Mouse (Mus musculus): ENCODE measurements around the gene Rap1gap. TPM values are rescaled to one million over a fixed set of nuclear protein-coding genes. Genes with fewer than 3 reads are reported as not detected.

Gene Rap1gap
- polyA plus RNA-seq, 1 experiment from 2014 or later = 59.1 TPM

DNA sequence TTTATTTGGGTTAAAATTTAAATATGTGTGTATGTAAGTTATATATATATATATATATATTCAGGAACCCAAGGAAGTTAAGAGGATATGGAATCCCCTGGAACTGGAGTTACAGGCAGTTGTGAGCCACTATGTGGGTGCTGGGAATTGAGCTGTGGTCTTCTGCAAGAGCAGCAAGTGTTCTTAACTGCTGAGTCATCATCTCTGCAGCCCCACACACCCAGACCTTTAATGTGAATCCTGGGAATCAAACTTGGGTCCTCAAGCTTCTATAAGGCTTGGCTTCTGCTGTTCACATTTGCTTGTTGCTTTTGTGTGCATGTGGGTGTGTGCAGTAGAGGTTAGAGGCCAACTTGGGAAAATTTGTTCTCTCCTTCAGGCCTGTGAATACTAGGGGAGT is 18.3 kb upstream of the Rap1gap start:
- H3K27ac ChIP-seq = no peak overlapping the region
- H3K4me2 ChIP-seq = no peak overlapping the region
- H3K4me3 ChIP-seq (replicated peaks) = no peak overlapping the region
- H3K4me1 ChIP-seq = no peaks in the 10 kb centered on the region
- H3K27me3 ChIP-seq (replicated peaks) = no peaks in the 10 kb centered on the region
- H3K9me3 ChIP-seq = no peaks in the 10 kb centered on the region
- no peak for ATAC-seq (ENCODE audit: insufficient read depth, low FRiP score, low read depth)
- H3K9ac ChIP-seq = no peak overlapping the region
- H3K36me3 ChIP-seq = peaks cover 42% of the 10 kb centered on the region

- 83% methylated on average over 6 of the region's 6 CpGs for WGBS
- no peak overlapping the region for H3K4me2 ChIP-seq
- ATAC-seq (ENCODE audit: insufficient read depth, low FRiP score, low read depth) = no peak
- peaks cover 56% of the 10 kb centered on the region for H3K36me3 ChIP-seq
- no peaks in the 10 kb centered on the region for H3K4me1 ChIP-seq
- H3K27me3 ChIP-seq (replicated peaks) = no peaks in the 10 kb centered on the region
- H3K9ac ChIP-seq = no peak overlapping the region
- H3K27ac ChIP-seq = no peak overlapping the region
- no peak overlapping the region for H3K4me3 ChIP-seq (replicated peaks)
- no peaks in the 10 kb centered on the region for H3K9me3 ChIP-seq
Measured at GRCm38 (mm10) chr4:137647648-137648047, 16.9 kb upstream of the Rap1gap start.

- Histone ChIP-seq H3K4me3 (replicated peaks) (no peak overlapping the region), H3K9ac (no peak overlapping the region), H3K4me1 (no peaks in the 10 kb centered on the region), H3K27ac (no peak overlapping the region), H3K27me3 (replicated peaks) (no peaks in the 10 kb centered on the region), H3K4me2 (no peak overlapping the region), H3K9me3 (no peaks in the 10 kb centered on the region), H3K36me3 (peaks cover 60% of the 10 kb centered on the region)
- no peak for ATAC-seq (ENCODE audit: insufficient read depth, low FRiP score, low read depth)
- WGBS = 85% methylated on average over 9 of the region's 9 CpGs
Measured at GRCm38 (mm10) chr4:137648230-137648629, 16.3 kb upstream of the Rap1gap start.

- Histone ChIP-seq H3K4me1 (no peaks in the 10 kb centered on the region), H3K4me3 (replicated peaks) (no peak overlapping the region), H3K9me3 (no peaks in the 10 kb centered on the region), H3K9ac (no peak overlapping the region), H3K36me3 (peaks cover 59% of the 10 kb centered on the region), H3K27me3 (replicated peaks) (no peaks in the 10 kb centered on the region), H3K27ac (no peak overlapping the region), H3K4me2 (no peak overlapping the region)
- WGBS = 67% methylated on average over 5 of the region's 5 CpGs
- peak; percentile 31; the same call in 1 of the 2 replicates for ATAC-seq (ENCODE audit: insufficient read depth, low FRiP score, low read depth)
Measured at GRCm38 (mm10) chr4:137650912-137651311, 13.6 kb upstream of the Rap1gap start.

DNA sequence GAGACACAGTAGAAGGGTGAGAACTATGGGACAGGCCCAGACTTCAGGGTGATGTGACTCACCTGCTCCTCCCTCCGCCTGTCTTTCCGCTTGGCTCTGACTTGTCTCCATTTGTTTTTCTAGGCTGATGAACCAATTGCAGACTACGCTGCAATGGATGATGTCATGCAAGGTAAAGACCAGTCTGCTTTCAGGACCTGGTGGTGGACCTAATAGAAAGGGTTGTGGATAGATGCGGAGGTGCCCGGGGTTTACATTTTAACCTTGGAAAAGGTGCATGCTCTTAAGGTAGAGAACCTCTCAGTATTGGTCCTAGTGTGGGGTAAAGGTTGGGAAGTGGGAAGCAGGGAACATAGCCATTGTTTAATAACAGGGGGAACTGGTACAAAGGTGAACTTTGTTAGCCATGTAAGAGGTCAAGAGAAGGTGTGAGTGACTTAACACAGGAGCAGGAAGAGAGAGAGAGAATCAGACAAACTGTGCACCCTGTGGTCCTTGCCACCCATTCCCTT is 11.6 kb upstream of the Rap1gap start:
- H3K27me3 ChIP-seq (replicated peaks) = no peaks in the 10 kb centered on the region
- no peak for ATAC-seq (ENCODE audit: insufficient read depth, low FRiP score, low read depth)
- no peak overlapping the region for H3K4me3 ChIP-seq (replicated peaks)
- no peak overlapping the region for H3K27ac ChIP-seq
- peaks cover 62% of the 10 kb centered on the region for H3K36me3 ChIP-seq
- H3K4me2 ChIP-seq = no peak overlapping the region
- 87% methylated on average over 5 of the region's 5 CpGs for WGBS
- no peaks in the 10 kb centered on the region for H3K4me1 ChIP-seq
- H3K9me3 ChIP-seq = no peaks in the 10 kb centered on the region
- H3K9ac ChIP-seq = no peak overlapping the region

DNA sequence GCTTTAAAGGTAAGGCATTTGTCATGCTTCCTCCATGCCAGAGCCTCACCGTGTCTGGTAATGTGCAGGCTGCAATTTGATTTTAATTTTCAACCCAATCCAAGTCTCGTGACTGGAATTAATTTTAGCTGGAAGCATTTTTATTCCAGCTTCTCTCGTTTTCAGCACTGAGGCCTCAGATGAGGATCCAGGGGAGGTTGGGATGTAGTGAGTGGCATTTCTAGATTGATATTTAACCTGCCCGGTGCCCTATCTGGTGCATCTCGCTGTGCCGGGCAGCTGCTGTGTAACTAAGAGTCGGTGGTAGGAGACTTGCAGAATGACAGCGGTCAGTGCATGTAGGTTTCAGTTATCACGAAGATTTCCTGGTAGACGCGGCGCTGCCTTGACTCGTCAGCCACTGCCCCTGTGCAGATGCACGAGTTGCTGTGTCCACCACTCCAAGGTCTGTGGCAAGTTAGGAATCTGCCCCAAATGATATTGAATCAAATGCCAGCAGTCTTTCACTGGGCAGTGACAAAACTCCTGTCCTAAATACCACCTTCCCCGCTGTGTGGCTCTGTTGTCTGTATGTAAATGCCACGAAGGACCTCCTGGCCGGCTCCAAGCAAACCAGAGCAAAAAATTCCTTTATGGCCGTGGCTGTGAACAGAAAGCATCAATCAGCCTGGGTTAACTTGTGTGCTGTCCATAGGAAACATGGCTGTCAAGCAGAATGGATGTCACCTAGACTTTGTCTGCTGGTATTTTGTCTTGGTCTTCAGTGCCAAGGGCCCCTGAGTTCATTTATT is 9.1 kb upstream of the Rap1gap start:
- H3K9ac ChIP-seq = no peak overlapping the region
- no peak overlapping the region for H3K4me2 ChIP-seq
- H3K4me1 ChIP-seq = no peaks in the 10 kb centered on the region
- peaks cover 52% of the 10 kb centered on the region for H3K36me3 ChIP-seq
- ATAC-seq (ENCODE audit: insufficient read depth, low FRiP score, low read depth) = no peak
- H3K27ac ChIP-seq = no peak overlapping the region
- no peak overlapping the region for H3K4me3 ChIP-seq (replicated peaks)
- WGBS = 89% methylated on average over 18 of the region's 18 CpGs
- H3K27me3 ChIP-seq (replicated peaks) = no peaks in the 10 kb centered on the region
- no peaks in the 10 kb centered on the region for H3K9me3 ChIP-seq

DNA sequence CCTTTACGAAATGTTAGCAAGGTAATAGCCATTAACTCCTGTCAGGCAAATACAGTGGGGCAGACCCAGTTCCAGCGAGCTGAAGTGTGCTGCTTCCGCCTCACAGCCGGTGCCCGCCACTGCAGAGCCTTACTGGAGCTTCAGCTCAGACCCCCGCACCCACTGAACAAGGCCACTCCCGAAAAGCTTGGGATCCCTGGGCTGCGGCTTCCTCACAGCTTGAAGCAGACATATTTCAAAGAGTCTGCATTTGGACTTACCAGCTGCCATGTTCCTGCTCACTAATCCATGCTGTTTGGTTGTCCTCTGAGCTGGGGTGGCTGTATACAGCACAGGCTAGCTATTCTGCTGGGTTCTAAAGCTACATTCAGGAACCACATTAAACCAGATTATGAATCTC is 6.9 kb upstream of the Rap1gap start:
- Histone ChIP-seq H3K9ac (no peak overlapping the region), H3K36me3 (peaks cover 34% of the 10 kb centered on the region), H3K4me1 (no peaks in the 10 kb centered on the region), H3K9me3 (no peaks in the 10 kb centered on the region), H3K4me3 (replicated peaks) (no peak overlapping the region), H3K27me3 (replicated peaks) (no peaks in the 10 kb centered on the region), H3K27ac (no peak overlapping the region), H3K4me2 (no peak overlapping the region)
- no peak for ATAC-seq (ENCODE audit: insufficient read depth, low FRiP score, low read depth)
- WGBS = 84% methylated on average over 8 of the region's 8 CpGs

DNA sequence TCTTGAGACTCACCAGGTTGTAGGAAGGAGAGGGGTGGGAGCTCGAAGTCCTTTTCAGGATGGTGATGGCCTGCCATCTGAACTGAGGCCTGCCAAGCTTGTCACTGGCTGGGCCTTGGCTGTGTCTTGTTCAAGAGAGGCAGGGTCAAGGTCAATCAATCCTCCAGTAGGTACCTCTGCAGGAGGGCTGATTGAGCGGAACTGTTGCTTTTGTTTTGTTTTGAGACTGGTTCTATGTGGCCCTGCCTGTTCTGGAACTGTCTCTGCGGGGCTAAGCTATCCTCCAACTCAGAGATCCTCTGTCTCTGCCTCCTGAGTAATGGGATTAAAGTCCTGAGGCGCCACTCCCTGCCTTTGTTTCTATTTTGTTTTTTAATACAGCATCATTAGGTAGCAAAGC is 5.0 kb upstream of the Rap1gap start:
- 86% methylated on average over 4 of the region's 4 CpGs for WGBS
- no peak overlapping the region for H3K4me2 ChIP-seq
- H3K27ac ChIP-seq = no peak overlapping the region
- peaks cover 14% of the 10 kb centered on the region for H3K27me3 ChIP-seq (replicated peaks)
- H3K9me3 ChIP-seq = no peaks in the 10 kb centered on the region
- H3K4me1 ChIP-seq = peaks cover 5% of the 10 kb centered on the region; the same call in 1 of the 2 replicates
- H3K9ac ChIP-seq = no peak overlapping the region
- no peak overlapping the region for H3K4me3 ChIP-seq (replicated peaks)
- no peak for ATAC-seq (ENCODE audit: insufficient read depth, low FRiP score, low read depth)
- peaks cover 23% of the 10 kb centered on the region for H3K36me3 ChIP-seq

DNA sequence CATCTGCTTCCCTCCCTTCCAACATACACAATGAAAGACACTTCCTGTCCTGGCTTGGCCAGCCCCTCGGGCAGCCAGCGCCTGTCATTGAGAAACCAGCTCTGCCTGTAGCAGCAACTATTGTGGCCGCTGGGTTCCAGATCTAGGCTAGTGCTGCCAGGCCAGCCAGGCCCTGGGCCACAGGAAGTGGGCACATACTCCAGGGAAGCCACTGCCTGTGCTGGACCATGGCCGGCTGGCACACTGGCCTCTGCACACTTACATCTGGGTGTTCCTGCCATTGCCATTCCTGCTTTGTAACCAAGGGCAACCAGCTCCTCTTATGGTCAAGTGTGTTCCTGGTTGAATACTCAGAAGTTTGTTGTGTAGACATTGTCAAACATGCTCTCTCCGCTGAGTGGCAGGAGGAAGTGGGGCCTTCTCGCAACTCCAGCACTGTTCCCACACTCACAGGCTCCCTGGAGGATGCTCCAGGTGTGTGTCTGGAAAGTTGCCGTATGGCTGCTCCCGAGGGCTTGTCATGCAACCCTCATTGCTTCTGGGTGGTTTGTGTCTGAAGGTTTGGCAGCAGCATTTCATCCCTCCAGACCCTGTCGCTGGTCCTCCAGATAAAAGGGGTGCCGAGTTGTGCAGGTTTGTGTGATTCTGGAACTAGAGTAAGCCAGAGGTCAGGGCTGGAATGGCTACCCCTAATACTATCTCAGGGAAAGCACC is 4.0 kb upstream of the Rap1gap start:
- ATAC-seq (ENCODE audit: insufficient read depth, low FRiP score, low read depth) = no peak
- no peak overlapping the region for H3K27ac ChIP-seq
- 60% methylated on average over 10 of the region's 10 CpGs for WGBS

GRCm38 (mm10) chr4:137661078-137661450 is 3.5 kb upstream of the Rap1gap start:
- Histone ChIP-seq H3K36me3 (peaks cover 8% of the 10 kb centered on the region), H3K9ac (no peak overlapping the region), H3K27me3 (replicated peaks) (peaks cover 22% of the 10 kb centered on the region), H3K27ac (no peak overlapping the region), H3K9me3 (no peaks in the 10 kb centered on the region), H3K4me2 (no peak overlapping the region), H3K4me1 (peaks cover 5% of the 10 kb centered on the region; the same call in 1 of the 2 replicates), H3K4me3 (replicated peaks) (no peak overlapping the region)
- ATAC-seq (ENCODE audit: insufficient read depth, low FRiP score, low read depth) = no peak
- WGBS = 70% methylated on average over 2 of the region's 2 CpGs

More for the DNA sequence above, 4.0 kb upstream of the Rap1gap start:
- Histone ChIP-seq H3K36me3 (peaks cover 14% of the 10 kb centered on the region), H3K4me2 (no peak overlapping the region), H3K4me1 (peaks cover 5% of the 10 kb centered on the region; the same call in 1 of the 2 replicates), H3K9me3 (no peaks in the 10 kb centered on the region), H3K9ac (no peak overlapping the region), H3K4me3 (replicated peaks) (no peak overlapping the region), H3K27me3 (replicated peaks) (peaks cover 19% of the 10 kb centered on the region)

DNA sequence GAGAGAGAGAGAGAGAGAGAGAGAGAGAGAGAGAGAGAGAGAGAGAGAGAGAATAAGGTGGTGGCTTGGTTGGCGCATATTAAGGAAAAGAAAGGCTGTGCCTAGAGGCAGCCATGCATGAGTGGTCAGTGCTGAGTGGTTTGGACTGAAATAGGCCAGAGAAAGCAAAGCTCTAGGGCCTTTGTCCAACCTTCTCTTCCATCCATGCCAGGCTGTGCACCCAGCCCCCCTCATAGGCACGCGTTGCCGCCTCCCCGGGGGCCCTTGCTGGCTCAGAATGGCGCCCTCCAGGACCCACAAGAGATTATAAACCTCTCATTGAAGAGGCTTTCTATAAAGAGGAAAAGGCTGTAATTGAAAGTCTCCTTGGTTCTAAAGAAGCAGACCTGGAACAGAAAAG is 3.0 kb upstream of the Rap1gap start:
- H3K9me3 ChIP-seq = no peaks in the 10 kb centered on the region
- no peak overlapping the region for H3K4me3 ChIP-seq (replicated peaks)
- H3K4me2 ChIP-seq = no peak overlapping the region
- H3K27me3 ChIP-seq (replicated peaks) = peaks cover 22% of the 10 kb centered on the region
- H3K4me1 ChIP-seq = peaks cover 5% of the 10 kb centered on the region; the same call in 1 of the 2 replicates
- H3K27ac ChIP-seq = no peak overlapping the region
- ATAC-seq (ENCODE audit: insufficient read depth, low FRiP score, low read depth) = no peak
- WGBS = 82% methylated on average over 6 of the region's 6 CpGs
- no peak overlapping the region for H3K9ac ChIP-seq
- H3K36me3 ChIP-seq = peaks cover 3% of the 10 kb centered on the region

DNA sequence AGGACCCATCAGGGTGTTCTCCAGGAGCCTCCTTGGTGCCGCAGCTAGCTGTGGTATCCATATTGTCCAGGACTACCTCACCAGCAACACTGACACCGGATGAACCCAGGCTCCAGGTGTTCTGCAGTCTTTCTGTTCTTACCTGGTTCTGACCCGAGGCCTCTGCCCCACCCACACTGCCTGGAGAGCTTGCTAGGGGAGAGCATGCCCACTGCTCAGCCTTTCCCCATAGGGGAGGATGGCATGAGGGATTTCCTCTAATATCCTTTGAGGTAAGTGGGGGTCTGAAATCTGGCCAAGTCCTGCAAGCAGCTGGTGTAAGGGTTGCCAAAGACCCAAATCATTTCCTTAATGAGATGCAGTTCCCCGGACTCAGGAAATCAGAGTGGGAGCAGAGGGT is 1.0 kb upstream of the Rap1gap start:
- Histone ChIP-seq H3K4me2 (no peak overlapping the region), H3K4me1 (peaks cover 11% of the 10 kb centered on the region; the same call in 1 of the 2 replicates), H3K9ac (no peak overlapping the region), H3K27me3 (replicated peaks) (peaks cover 22% of the 10 kb centered on the region), H3K27ac (no peak overlapping the region), H3K9me3 (no peaks in the 10 kb centered on the region), H3K36me3 (no peaks in the 10 kb centered on the region), H3K4me3 (replicated peaks) (no peak overlapping the region)
- no peak for ATAC-seq (ENCODE audit: insufficient read depth, low FRiP score, low read depth)
- WGBS = 74% methylated on average over 4 of the region's 4 CpGs

Data from stomach, embryonic 15.5 days (tissue).